Mouse (Mus musculus): ENCODE measurements around the gene Swi5.
A peak's percentile ranks its signal among the peaks of the same experiment; 100 is the strongest.

Swi5 gene

DNA sequence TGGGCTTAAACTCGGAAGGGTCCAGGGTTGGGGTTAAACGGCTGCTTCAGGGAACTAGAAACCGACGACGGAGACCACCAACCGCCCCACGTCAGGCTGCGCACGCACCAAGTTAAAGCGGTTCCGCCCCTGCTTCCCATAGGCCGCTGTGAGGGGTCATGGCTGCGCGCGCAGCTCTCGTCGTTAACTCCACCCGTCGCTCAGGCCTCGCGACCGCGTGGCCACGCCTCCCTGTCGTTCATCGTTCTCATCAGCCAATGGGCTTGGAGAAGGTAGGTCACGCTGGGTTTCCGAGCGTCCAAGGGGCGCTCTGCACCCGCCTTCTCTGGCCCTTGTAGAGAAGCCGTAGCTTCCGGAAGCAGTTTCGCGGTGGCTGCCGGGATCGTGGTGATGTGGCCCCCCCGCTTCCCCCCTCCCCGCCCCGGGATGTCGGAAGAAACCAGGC lies at the start of gene Swi5:
Swi5 (minus strand) TSS at position 153 of the 445 bp plus-strand sequence.
- peak; percentile 99 for DNase-seq

DNA sequence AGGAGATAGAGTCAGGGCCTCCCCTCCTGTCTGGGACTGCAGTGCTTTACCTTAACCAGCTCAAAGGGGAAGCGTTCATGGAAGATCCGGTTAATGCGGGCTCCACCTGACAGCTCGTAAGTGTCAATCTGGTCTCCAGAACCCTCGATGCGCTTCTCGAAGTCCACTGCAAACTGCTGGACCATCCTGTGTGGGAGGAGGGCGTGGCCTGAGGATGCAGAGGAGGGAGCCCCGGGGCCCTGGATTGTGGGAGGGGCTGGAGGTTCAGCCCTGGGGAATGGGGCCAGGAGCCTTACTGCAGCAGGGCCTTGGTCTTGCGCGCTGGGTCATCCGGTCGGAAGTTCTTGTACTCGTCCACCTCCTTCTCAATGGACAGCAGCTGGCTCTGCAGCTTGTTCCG lies 48.0 kb upstream of the Swi5 start:
- DNase-seq: no peak

DNA sequence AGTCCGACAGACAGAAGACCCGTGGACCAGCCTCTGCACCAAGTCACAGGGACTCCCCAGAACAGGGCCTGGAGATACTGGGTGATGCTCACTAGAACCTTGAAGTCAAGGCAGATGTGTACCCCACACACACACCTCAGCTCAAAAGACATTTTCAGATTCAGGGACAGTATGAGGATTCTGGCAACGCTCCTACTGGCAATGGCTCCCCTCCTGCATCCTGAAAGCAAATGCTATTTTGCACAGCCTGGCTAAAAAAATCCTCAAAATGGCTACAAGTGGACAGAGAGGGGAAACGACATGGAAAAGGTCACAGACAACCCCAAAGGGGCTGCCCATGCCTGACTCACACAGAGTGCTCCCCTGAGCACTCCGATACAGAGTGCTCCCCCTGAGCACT lies 44.3 kb upstream of the Swi5 start:
- DNase-seq: no peak

DNA sequence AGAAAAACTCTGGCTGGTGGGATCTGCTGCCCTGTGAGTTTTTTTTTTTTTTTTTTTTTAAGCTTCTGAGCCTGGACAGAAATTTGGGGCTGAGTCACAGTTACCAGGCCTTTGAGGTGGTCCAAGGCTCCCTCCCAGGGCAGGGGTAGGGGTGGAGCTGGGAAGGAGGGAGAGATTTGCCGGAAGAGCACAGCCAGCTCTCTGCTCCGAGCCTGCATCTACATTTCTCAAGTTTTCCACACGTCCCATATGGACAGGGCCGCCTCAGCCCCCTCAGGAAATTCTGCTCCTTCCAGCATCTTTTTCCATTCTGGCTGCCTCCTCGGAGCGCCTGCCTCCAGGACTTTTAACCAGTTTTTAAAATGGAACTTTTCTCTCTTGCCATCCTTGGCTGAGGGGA lies 41.7 kb upstream of the Swi5 start:
- DNase-seq: no peak

DNA sequence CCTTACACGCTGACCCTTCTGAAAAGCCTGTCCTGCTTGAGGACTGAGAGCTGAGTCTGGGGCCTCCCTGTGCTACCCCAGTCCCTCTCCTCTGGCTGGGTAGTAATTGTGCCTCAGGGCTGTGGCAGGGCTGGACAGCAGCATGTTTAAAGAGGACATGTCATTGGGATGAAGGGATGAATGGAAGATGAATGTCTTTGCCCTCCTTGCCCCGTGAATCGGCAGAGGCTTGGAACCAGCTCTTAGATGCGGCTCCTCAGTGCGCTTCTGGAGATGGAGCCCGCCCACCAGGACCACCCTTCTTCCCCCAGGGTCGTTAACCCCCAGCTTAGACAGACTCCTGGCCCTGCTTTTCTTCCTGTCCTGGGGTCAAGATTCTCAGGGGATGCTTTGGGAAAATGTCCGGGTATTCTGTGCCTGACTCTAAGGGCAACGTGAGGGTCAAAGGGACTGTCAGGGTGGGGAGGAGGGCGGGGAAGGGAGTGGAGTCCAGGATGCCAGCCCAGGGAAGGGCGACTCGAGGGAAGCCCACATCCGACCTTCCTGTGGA lies 41.1 kb upstream of the Swi5 start:
- DNase-seq: no peak

DNA sequence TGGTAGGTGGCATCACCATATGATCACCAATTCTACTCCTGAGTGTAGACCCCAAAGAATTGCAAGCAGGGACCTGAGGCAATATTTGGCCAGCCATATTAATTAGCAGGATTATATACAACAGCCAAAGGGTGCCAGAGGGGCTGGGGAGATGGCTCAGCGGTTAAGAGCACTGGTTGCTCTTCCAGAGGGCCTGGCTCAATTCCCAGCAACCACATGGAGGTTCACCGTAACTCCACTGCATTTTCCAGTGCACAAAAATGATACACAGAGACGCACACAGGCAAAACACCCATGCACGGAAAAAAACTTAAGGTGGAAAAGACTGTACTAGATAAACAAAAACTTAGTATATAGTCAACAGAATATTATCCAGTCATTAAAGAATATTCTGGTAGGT lies 39.3 kb upstream of the Swi5 start:
- DNase-seq: no peak

DNA sequence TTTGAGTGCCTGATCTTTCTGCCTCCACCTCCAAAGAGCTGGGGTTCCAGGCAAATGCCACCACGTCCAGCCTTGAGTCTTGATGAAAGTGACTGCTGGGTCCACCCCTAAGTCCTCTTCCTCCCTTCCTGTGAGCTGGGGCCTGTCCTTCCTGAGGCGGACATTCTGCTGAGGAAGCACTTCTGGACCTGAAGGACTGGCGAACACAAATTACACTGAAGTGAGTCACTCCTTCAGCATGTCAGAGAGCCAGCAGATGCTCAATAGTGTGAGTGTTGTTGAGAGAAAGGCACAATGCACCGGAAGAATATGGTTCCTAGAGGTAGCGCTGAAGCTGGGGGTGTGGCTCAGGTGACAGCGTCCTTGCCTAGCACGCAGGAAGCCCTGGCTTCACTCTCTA lies 37.5 kb upstream of the Swi5 start:
- DNase-seq: no peak

DNA sequence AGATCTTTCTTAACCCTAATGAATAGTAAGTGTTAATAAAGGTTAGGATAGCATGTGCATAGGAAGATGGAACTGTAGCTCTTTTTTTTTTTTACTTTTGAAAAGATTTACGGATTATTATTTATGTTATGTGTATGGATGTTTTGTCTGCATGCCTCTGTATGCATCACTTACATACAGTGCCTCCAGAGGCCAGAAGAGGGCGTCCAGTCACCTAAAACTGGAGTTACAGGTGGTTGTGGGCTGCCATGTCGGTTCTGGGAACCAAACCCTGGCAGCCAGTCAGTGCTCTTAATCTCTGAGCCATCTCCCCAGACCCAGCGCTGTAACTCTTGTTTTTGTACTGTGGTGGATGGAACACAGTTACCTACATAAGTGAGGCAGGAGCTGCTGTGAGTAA lies 36.4 kb upstream of the Swi5 start:
- DNase-seq: no peak

DNA sequence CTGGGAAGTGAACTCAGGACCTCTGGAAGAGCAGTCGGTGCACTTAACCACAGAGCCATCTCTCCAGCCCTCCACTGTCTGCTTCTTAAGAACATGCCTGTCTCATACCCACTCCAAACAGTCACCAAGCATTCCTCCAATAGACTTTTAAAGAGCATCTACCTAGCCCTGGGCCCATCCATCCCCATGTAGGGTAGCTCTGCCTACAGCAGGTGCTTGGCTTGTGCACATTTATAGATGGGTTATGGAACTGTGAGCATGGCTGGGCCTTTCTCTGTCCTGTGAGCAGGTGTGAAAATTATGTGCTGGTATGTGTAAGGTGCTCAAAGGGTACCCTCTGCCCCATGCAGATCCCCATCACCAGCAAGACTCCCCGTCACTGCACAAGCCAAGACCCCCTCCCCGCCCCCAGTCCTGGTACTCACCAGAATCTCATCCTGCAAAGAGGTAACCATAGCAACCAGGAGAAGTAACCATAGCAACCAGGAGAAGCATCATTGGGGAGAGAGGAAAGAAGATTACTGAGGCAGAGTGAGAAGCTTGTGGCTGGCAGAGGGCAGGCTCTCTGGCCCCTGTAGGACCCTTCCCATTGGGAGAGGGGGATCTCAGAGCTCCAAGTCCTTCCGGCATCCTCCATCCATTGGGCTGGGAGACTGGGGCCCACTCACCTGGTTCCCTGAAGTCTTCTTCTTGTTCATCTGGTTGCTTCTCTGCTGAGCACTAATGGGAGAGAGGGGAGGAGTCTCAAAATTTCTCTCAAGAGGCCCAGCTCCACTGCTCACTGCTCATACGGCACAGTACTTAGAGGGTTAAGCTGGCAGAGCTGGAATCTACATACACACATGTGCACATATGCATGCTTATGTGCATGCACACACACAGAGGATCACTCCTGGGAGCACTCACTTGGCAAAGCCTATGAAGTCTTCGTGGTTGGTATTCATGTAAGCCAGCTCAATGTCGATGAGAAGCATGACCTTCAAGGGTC lies 35.2 kb upstream of the Swi5 start:
- no peak for DNase-seq

DNA sequence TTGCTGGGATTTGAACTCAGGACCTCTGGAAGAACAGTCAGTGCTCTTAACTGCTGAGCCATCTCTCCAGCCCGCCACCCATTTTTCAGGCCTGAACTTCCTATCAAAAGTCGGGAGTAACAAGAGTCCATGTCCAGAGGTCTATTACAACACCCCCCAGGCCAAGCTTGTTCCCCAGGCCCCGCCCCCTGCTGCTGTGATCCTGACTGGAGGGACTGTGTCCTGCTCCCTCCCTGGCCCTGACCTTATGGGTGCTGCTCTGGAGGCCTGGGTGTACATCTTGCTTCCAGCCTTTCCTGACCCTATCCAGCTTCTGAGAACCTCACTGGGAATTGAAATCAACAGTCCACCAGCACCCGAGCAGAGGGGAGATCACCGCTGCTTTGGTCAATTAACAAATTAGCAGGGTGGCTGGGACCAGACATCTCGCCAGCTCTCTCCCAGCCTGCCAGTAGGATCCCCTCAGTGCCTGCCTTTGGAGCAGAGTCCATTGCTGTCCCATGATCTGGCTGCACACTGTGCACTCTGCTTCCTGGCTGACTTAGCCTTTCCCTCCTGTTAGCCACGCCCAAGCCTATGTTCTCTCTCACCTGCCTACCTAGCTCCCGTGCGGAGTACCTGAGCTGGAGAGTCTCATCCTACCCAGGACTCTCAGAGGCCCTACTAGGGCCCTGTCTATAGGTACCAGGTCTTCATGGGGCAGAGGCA lies 33.9 kb upstream of the Swi5 start:
- peak; percentile 34 for DNase-seq

DNA sequence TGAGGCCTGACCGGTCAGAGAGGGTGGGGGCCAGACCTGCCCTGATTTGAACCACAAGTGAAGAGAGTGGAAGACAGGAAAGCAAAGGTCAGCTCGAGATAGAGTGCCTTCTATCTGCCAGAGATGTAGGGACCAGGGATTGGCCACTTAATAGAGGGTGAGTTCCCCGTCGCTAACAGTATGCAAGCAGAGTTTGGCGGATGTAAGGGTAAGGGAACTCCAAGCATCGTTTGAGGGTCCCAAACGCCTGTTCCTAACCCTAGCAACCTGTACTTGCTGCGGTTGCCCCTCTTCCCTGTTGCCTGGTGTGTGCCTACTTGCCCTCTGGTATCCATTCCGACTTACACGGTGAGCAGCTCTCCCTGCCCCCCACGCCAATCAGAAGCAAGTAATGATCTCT lies 32.8 kb upstream of the Swi5 start:
- DNase-seq: no peak

DNA sequence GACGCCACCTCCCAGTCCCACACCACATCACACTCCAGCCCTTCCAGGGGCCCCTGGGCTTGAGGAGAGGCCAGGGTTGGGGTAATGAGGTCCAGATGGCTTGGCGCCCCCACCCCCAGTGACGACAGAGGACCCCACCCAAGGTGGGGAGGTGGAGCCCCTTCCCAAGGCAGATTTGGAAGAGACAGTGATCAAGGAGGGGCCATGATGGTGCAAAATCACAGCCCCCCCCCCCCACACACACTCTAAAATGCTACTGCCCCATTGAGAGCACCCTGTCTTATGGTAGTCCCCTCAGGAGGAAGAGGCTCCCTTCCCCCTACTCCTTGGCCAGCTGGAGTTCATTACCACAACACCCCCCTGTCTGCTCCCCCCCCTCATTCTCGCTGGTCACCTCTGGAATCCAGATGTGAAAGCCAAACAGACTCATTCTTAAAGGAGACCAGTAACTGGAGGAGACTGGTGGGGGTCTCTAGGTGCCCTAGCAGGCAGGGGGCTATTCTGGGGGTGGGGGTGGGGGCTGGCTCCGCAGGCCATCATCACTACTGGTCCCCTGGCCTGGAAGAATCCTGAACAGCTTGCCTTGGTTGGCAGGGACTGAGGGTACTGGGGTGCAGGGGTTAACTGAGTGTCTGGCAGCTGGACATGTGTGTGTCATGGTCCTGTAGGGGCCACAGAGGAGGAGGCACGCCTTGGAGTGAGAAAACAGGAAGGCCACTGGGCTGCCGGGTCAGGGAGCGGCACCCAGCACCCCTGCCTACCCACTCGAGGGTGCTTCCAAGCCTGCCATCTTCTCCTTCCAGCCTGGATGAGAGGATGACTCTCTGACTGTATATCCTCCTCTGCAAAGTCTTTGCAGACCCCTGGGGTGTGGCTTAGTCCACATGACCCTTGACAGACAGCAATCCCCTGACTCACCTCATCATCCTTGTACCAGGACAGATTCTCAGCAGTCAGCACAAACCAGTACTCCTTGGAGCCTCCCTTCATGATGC lies 32.0 kb upstream of the Swi5 start:
- no peak for DNase-seq

DNA sequence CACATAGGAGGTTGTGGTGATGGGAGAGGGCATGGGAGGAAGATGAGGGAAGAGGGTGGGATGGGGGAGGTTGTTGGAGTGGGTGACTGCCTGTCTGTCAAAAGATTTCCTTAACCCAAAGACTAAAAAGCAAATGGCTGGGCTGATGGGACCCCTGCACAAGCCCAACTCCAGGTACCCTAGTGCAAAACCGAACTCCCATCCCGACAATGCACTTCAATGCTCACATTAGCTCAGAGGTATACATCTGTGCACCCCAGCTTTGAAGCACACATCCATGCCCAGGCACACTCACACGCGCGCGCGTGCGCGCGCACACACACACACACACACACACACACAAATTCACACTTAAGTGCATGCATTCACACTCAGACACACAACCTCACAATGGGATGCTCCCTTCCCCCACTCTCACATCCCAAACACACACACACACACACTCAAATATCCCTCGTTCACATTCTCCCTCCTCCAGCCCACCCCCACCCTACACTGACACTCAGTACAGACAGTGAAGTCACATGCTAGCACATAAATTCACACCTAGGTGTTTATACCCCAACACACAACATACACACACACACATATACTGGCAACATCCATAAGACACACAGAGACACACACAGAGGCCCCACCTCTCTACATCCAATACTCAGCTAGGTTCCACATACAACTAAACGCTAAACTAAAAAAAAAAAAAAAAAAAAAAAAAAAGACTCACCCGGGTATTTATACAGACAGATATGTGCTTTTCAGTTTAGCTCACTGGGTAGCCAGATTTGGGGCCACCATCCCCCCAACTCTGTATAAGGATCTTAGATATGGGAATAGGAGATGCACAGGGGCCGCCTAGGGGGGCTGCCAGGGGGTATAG lies 31.1 kb upstream of the Swi5 start:
- no peak for DNase-seq

DNA sequence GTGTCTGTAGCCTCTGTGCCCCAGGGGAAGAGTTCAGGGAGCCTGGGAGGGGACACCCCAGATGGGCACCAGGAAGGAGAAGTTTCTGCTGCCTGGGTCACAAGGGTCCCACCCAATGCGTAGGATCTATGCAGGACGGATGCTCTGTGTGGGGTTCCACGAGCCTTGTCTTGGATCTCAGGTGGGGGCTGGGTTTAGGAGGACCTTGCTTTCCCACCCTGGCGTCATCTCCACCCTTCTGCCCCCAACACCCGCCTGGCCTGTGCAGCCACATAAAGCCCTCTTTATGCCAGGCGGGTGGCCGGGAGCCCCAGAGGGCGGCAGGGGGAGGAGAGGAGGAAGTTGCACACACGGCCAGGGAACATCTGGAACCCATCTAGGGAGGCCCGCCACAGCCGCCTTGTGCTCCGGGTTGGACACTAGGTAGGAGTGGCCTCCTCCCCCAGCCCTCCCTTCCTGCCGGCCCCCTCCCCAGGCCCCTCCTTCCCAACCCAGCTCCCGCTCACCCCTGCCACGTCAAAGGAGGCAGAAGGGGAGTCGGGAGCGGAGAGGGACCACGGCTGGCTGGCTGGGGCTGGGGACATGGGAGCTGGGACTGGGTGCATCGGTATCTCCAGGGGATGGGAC lies 30.0 kb upstream of the Swi5 start:
- peak; percentile 32 for DNase-seq

DNA sequence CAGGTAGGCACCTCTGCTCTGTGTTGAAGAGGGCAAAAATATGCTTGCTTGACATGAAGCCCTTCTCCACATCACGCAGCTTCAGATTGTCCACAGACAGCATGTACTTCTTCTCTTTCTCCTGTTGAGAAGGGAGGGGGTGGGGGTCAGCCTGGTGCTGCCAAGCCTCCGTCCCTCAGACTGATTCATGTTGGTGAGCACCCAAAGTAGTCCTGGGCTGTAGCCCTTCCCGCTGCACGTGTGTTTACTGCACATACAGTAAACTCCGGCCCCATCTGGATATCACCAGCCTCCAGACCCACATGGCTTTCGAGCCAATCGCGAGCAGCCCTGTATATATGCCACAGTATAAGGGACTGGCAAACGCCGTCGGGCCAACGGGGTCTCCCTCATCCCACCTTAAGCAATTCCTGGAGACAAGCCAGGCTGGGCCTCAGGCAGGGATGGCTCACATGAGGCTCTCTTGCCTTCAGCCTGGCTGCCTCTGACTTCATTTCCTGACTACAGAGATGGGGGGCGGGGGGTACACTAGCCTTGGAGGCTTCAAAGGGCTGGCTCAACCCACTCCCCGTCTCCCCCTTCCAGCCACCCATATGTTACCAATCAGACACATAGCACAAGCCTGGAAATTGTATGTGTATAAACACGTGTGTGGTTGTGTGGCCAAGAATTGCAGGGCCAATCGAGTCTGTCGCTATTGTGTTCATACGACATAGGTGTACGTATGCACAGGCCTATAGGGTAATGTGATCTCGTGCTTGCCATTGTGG lies 29.2 kb upstream of the Swi5 start:
- no peak for DNase-seq

DNA sequence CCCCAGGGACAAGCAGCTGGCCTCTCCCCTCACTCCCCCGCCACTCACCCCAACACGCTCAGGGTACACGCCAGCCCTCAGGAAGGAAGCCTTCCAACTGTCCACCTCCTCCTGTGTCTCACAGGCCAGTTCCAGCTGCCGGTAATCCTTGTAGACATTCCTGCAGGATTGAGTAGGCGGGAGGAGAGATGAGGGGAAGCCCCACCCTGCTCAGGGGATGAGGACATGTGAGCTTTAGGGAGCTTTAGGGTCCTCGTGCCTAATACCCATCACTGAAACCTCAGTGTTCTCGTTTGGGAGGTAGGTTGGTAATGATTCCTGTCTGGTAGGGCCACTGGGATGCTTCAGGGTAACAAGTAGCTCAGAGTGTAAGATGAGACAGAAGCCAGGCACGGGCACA lies 27.9 kb upstream of the Swi5 start:
- no peak for DNase-seq

DNA sequence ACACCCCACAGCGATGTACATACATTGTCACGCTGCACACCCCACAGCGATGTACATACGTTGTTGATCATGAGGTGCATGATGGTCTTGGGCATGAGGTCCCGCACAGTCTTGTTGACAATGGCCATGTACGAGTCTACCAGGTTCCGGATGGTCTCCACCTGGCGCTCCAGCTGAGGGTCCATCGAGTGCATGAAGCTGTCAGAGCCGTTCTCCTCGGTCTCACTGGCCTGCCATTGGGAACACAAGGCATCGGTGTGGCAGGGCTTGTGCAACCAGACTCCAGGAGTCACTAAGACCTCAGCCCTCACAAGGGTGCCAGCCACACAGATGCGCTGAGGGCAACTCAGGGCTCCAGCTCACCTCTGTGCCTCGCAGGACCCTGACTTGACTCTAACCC lies 27.0 kb upstream of the Swi5 start:
- DNase-seq: no peak

DNA sequence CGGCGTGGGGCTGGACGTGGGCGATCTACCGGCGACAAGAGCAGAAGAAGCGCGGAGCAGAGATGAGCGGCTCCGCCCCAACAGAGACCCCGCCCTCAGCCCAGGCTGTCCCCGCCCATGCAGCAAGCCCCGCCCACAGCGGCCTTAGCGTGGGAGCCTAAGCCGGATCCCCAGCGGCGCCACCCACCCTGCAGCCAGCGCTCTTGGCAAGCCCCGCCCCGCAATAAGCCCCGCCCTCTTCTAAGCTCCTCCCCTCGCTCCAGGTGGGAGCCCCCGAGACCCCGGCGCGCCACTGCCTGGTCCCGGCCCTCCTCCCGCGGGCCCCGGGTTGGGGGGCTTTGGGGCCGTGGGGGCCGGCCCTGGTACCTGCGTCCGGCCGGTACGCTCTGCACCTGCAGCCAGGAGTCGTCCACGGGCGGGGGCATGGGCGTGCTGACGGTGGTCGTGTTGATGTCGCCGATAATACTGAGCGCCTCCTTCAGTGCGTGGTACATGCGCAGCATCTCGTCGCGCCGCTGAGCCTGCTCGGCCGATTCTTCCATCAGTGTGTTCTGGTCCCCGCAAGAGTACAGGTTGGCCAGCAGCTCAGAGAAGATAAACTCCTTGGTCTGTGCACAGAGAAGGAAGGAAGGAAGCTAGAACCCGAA lies 24.6 kb upstream of the Swi5 start:
- DNase-seq: peak; percentile 49

DNA sequence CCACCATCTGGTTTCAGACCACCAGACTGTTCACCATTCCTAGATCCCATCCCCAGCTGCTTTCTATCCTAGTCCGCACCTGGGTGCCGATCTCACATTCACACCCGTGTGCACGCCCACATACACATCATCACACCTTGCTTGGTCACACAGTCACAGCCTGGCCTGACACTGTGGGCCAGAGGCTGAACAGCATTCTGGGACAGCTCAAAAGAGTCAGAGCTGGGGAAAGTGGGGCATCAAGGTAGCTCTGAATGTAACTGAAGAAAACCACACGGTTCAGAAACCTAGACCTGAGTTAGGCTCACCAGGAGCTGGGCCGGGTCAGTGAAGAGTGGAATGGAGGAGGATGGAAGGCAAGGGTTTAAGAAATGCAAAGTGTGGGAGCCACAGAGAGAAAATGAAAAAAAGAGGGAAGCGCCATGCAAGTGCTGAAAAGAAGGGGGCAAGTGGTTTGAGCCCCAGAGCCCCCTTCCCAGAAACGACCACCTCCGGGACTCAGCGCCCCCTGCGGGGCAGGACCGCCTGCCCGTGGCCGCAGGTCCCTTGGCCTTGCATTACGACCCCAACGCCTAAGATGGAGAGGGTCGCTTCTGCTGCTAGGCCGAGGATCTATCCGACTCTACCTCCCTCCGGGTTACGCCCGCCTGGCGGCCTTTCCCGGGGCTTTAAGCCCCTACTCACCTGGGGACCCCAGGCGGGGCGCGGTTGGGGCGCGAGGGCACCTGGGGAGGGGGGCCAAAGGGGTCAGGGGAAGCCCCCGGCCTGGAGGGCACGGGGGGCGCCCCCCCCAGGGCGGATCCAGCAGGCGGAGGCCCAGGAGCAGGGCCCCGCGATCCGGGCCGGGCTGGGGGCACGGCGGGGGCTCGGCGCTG lies 23.8 kb upstream of the Swi5 start:
- no peak for DNase-seq
